Mouse (Mus musculus): ENCODE measurements around the gene Crb1.

DNA sequence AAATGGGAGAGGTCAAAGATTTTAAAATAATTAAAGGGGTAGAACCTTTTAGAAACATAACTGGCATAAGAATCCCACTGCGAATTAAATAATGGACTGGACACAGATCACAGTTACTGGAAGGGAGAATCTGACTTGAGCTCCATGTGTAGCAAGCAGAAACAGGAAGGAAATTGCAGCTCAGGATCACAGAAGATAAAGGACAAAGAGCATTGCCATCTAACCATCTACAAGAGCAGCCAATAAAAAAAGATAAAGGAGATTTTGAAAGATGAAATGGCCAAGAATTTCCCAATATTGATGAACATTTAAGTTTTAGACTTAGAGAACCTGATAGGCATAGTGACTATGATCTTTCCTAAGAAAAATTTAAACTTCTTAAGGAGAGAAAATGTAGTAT is 112.7 kb downstream of the Crb1 start:
- TF ChIP-seq GATA1 (IDR thresholded peaks at IDR 0.05; ENCODE audit: borderline replicate concordance, low read length), result no peak
- no peak for TF ChIP-seq FLI1 (IDR thresholded peaks at IDR 0.05; ENCODE audit: low read length)
